Mouse (Mus musculus) lung, adult 2 months (tissue): ENCODE data around the gene Dnase1l3.

Experiments
- CTCF ChIP-seq: fragments of 200-500 bp; IDR thresholded peaks from 2 replicates; pipeline ENCODE4 v1.5.1; 2011; ENCODE audit warnings: mild to moderate bottlenecking, low read length, control low read depth; ENCODE audit not compliant: insufficient read depth
- POLR2A ChIP-seq: fragments of 200-500 bp; IDR thresholded peaks from 2 replicates; pipeline ENCODE4 v1.6.1; 2011; ENCODE audit warnings: low read depth, mild to moderate bottlenecking, control low read depth, low read length, borderline replicate concordance; ENCODE audit errors: extremely low read depth

- TF ChIP-seq CTCF (peak; percentile 57), POLR2A (no peak)
These were observed at the start of gene Dnase1l3 for GRCm38 (mm10) chr14:7994271-7994767.
